Mouse (Mus musculus): ENCODE measurements around the gene Oxct2b.

DNA sequence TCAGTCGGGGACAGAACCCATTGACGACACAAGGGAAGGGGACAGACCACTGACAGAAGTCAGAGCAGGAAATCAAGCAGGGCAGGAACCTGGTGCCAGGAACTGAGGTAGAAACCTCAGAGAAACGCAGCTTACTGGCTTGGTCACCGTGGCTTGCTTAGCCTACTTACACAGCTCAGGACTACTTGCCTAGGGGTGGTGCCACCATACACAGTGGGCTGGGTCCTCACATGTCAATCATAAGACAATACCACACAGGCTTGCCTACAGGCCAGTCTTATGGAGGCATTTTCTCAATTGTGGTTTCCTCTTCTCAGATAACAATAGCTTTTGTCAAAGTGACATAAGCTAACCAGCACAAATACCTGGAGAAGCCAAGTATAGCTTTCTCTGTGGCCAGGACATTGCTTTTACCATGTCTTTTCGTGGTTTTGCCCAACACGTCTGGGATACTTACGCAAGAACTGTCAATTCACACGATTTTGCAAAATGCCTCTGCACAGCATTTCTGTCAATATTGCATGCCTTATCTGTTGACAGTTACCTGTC lies 3.8 kb upstream of the Oxct2b start:
- TF ChIP-seq POLR2A (IDR thresholded peaks at IDR 0.05; ENCODE audit: insufficient read depth, low read depth, low read length) = no peak
- no peak for TF ChIP-seq CTCF (IDR thresholded peaks at IDR 0.05)
- TF ChIP-seq EP300 (IDR thresholded peaks at IDR 0.05; ENCODE audit: insufficient read depth, low read depth, low read length) = no peak
